Mouse (Mus musculus) kidney, adult 2 months (tissue): ENCODE measurements around the gene Trpc4. TPM values are rescaled to one million over a fixed set of nuclear protein-coding genes. Genes with fewer than 3 reads are reported as not detected.

ENCODE experiments used
- DNase-seq: peaks from one replicate; pipeline ENCODE4 v3.0.0; 2021
- H3K27ac ChIP-seq: fragments of 200-500 bp; 2 replicates; pipeline ENCODE4 v1.5.1; 2012; ENCODE audit warnings: low read depth, low read length, control low read depth, inconsistent platforms; ENCODE audit not compliant: insufficient read depth
- H3K27me3 ChIP-seq: fragments of 200-500 bp; replicated peaks from 2 replicates; pipeline ENCODE4 v1.6.1; 2012; ENCODE audit warnings: mild to moderate bottlenecking, moderate library complexity, low read length, inconsistent platforms; ENCODE audit not compliant: control insufficient read depth, insufficient read depth
- H3K36me3 ChIP-seq: fragments of 200-500 bp; 2 replicates; pipeline ENCODE4 v1.6.1; 2012; ENCODE audit warnings: mild to moderate bottlenecking, moderate library complexity, low read length, inconsistent platforms; ENCODE audit not compliant: control insufficient read depth, insufficient read depth
- H3K4me1 ChIP-seq: fragments of 200-500 bp; 2 replicates; pipeline ENCODE4 v1.6.1; 2011; ENCODE audit warnings: low read length; ENCODE audit not compliant: control insufficient read depth, insufficient read depth
- H3K4me3 ChIP-seq: fragments of 200-500 bp; 2 replicates; pipeline ENCODE4 v1.5.1; 2011; ENCODE audit warnings: mild to moderate bottlenecking, low read depth, low read length, control low read depth; ENCODE audit not compliant: insufficient read depth
- CTCF ChIP-seq: fragments of 200-500 bp; conservative IDR thresholded peaks from 2 replicates; pipeline ENCODE4 v1.5.1; 2011; ENCODE audit warnings: low read depth, mild to moderate bottlenecking, control low read depth, low read length, moderate library complexity, mixed read lengths; ENCODE audit not compliant: insufficient read depth, insufficient read length
- POLR2A ChIP-seq: fragments of 200-500 bp; IDR thresholded peaks from one replicate; pipeline ENCODE4 v1.6.1; 2011; ENCODE audit warnings: low read depth, low read length, control low read depth
- WGBS: fragments of 180-500 bp; shearing (Covaris S2); methylation state at CpG from one replicate; pipeline ENCODE4 v1.1.7; 2018; 5-methylcytosine and 5-hydroxymethylcytosine counted together
- polyA plus RNA-seq: library from polyadenylated mRNA; depleted of rRNA; stranded (reverse); fragments of >200 nt; gene quantifications from 2 replicates; pipeline ENCODE4 v1.2.3, GENCODE M21; 2012; rRNA removed

The Trpc4 gene
- 0.17 and 0.19 TPM in 2 replicates for polyA plus RNA-seq

GRCm38 (mm10) chr3:54155639-54156315 is at the start of gene Trpc4:
Trpc4 (plus strand) TSS chr3:54156035.
- H3K27ac ChIP-seq, result no peak within 1 kb of the TSS
- H3K4me3 ChIP-seq, result peak within 1 kb of the TSS; percentile 6; the same call in 1 of the 2 replicates
- TF ChIP-seq CTCF (no peak), POLR2A (no peak)
- no peaks in the 10 kb centered on the region for H3K4me1 ChIP-seq
- H3K36me3 ChIP-seq, result no peaks in the 10 kb centered on the region
- H3K27me3 ChIP-seq, result no peaks in the 10 kb centered on the region
- DNase-seq, result no peak
- WGBS, result 1% methylated on average over 36 of the region's 36 CpGs

- no peaks in the 10 kb centered on the region for H3K36me3 ChIP-seq
- H3K4me1 ChIP-seq, result no peaks in the 10 kb centered on the region
- TF ChIP-seq CTCF, result no peak
- no peak for TF ChIP-seq POLR2A
- WGBS, result 71% methylated on average over 9 of the region's 9 CpGs
- no peaks in the 10 kb centered on the region for H3K27me3 ChIP-seq
- no peak overlapping the region for H3K4me3 ChIP-seq
- H3K27ac ChIP-seq, result no peak overlapping the region
- no peak for DNase-seq
Observed at GRCm38 (mm10) chr3:54111489-54111888, 44.3 kb upstream of the Trpc4 start.

- Histone ChIP-seq H3K4me3 (no peak overlapping the region), H3K36me3 (no peaks in the 10 kb centered on the region), H3K4me1 (no peaks in the 10 kb centered on the region), H3K27me3 (no peaks in the 10 kb centered on the region), H3K27ac (no peak overlapping the region)
- WGBS, result 60% methylated on average over 5 of the region's 5 CpGs
- no peak for DNase-seq
- TF ChIP-seq POLR2A, result no peak
- TF ChIP-seq CTCF, result no peak
Observed at GRCm38 (mm10) chr3:54135376-54135775, 20.5 kb upstream of the Trpc4 start.

- H3K36me3 ChIP-seq, result no peaks in the 10 kb centered on the region
- TF ChIP-seq POLR2A (no peak), CTCF (no peak)
- no peaks in the 10 kb centered on the region for H3K4me1 ChIP-seq
- H3K27me3 ChIP-seq, result no peaks in the 10 kb centered on the region
- no peak overlapping the region for H3K4me3 ChIP-seq
- WGBS, result 83% methylated on average over 2 of the region's 2 CpGs
- no peak for DNase-seq
- H3K27ac ChIP-seq, result no peak overlapping the region
Observed at GRCm38 (mm10) chr3:54141376-54141775, 14.5 kb upstream of the Trpc4 start.

GRCm38 (mm10) chr3:54154844-54155638 is 794 bp upstream of the Trpc4 start:
- Histone ChIP-seq H3K4me1 (no peaks in the 10 kb centered on the region), H3K27me3 (no peaks in the 10 kb centered on the region), H3K4me3 (no peak overlapping the region), H3K36me3 (no peaks in the 10 kb centered on the region), H3K27ac (no peak overlapping the region)
- DNase-seq, result no peak
- no peak for TF ChIP-seq POLR2A
- peak; percentile 55 for TF ChIP-seq CTCF
- 4% methylated on average over 16 of the region's 16 CpGs for WGBS

- Histone ChIP-seq H3K27me3 (no peaks in the 10 kb centered on the region), H3K36me3 (no peaks in the 10 kb centered on the region), H3K4me3 (peak overlapping the region; percentile 6; the same call in 1 of the 2 replicates), H3K4me1 (no peaks in the 10 kb centered on the region), H3K27ac (no peak overlapping the region)
- TF ChIP-seq POLR2A, result no peak
- TF ChIP-seq CTCF, result no peak
- WGBS, result 1% methylated on average over 28 of the region's 28 CpGs
- DNase-seq, result no peak
Observed at GRCm38 (mm10) chr3:54156316-54157000, 623 bp downstream of the Trpc4 start.

- TF ChIP-seq POLR2A (no peak), CTCF (no peak)
- no peak for DNase-seq
Observed at GRCm38 (mm10) chr3:54170701-54171100, 14.9 kb downstream of the Trpc4 start.

More at GRCm38 (mm10) chr3:54170701-54171100, 14.9 kb downstream of the Trpc4 start:
- no peaks in the 10 kb centered on the region for H3K36me3 ChIP-seq
- no peak overlapping the region for H3K4me3 ChIP-seq
- no peak overlapping the region for H3K27ac ChIP-seq
- H3K4me1 ChIP-seq, result no peaks in the 10 kb centered on the region
- H3K27me3 ChIP-seq, result no peaks in the 10 kb centered on the region
